Mouse (Mus musculus) adrenal gland, postnatal 4 days (tissue): ENCODE measurements around the gene Myb. TPM values are rescaled to one million over a fixed set of nuclear protein-coding genes. Genes with fewer than 3 reads are reported as not detected.
A peak's percentile ranks its signal among the peaks of the same experiment; 100 is the strongest.
"Not testable (repeated sequence)": the region's sequence is repeated elsewhere in the genome, so short reads cannot be mapped to it uniquely, and the experiment has no call there.

Experiments
- DNase-seq, 2 experiments: peaks; one replicate each; pipeline ENCODE4 v3.0.0; 2021 to 2022; ENCODE audit warnings: low spot score in 2 of 2, mixed read lengths in 2 of 2
- total RNA-seq, 2 experiments: library from RNA; stranded (reverse); gene quantifications; 2 replicates each; pipeline ENCODE4 v1.2.3; 2021

Gene Myb
- total RNA-seq, 2 experiments from 2014 or later: 2.1 to 2.2 TPM

GRCm38 (mm10) chr10:21172650-21173200, 11.9 kb upstream of the Myb start:
- DNase-seq: no peak

- no peak for DNase-seq
Measured at GRCm38 (mm10) chr10:21168466-21168865, 7.7 kb upstream of the Myb start.

- no peak for DNase-seq
Measured at GRCm38 (mm10) chr10:21167842-21168241, 7.1 kb upstream of the Myb start.

GRCm38 (mm10) chr10:21167165-21167564, 6.4 kb upstream of the Myb start:
- no peak for DNase-seq

- DNase-seq: no peak
Measured at GRCm38 (mm10) chr10:21165411-21165810, 4.6 kb upstream of the Myb start.

- DNase-seq: no peak
Measured at GRCm38 (mm10) chr10:21162124-21162523, 1.3 kb upstream of the Myb start.

- no peak for DNase-seq
Measured at GRCm38 (mm10) chr10:21161359-21162094, 743 bp upstream of the Myb start.

GRCm38 (mm10) chr10:21159697-21160394, 938 bp downstream of the Myb start:
- peak in 1 of 2 experiments; percentile 6 for DNase-seq

- no peak for DNase-seq
Measured at GRCm38 (mm10) chr10:21158918-21159443, 1.8 kb downstream of the Myb start.

- peak in 1 of 2 experiments; percentile 17 for DNase-seq
Measured at GRCm38 (mm10) chr10:21158111-21158917, 2.5 kb downstream of the Myb start.

GRCm38 (mm10) chr10:21156953-21157499, 3.8 kb downstream of the Myb start:
- no peak for DNase-seq

GRCm38 (mm10) chr10:21156416-21156815, 4.4 kb downstream of the Myb start:
- DNase-seq: no peak

- DNase-seq: no peak
Measured at GRCm38 (mm10) chr10:21154927-21155326, 5.9 kb downstream of the Myb start.

GRCm38 (mm10) chr10:21153433-21153832, 7.4 kb downstream of the Myb start:
- no peak for DNase-seq

GRCm38 (mm10) chr10:21152812-21153211, 8.0 kb downstream of the Myb start:
- DNase-seq: no peak

GRCm38 (mm10) chr10:21151320-21151719, 9.5 kb downstream of the Myb start:
- no peak for DNase-seq

GRCm38 (mm10) chr10:21149945-21150344, 10.8 kb downstream of the Myb start:
- not testable (repeated sequence) for DNase-seq

- no peak for DNase-seq
Measured at GRCm38 (mm10) chr10:21146719-21147118, 14.1 kb downstream of the Myb start.

- DNase-seq: no peak
Measured at GRCm38 (mm10) chr10:21146263-21146662, 14.5 kb downstream of the Myb start.

- peak in 1 of 2 experiments; percentile 33 for DNase-seq
Measured at GRCm38 (mm10) chr10:21144627-21145504, 15.9 kb downstream of the Myb start.
